Comparison of ENCODE assay signal across 10 mouse cellular contexts in genomic region chr11:32956993-32957392, GRCm38 (mm10).
DNase-seq lines count a peak whose midpoint lies in the region; ATAC-seq and TF ChIP-seq lines count a peak whose summit lies in the region.
"Had no signal": no experiment of that assay in that cellular context is flagged by ENCODE, and none has a peak within 500 bp of the region (broad histone marks: within the 10 kb centered on the region; RNA-seq: fewer than 3 reads in every experiment).

No protein-coding gene starts in this region.

- ATAC-seq in kidney, postnatal 0 days (replicated peaks; ENCODE audit: low FRiP score, low read depth) = no peak
- ATAC-seq in limb, embryonic 15.5 days (ENCODE audit: insufficient number of reproducible peaks, low FRiP score, low TSS enrichment, low read depth) = 0 out of 2 replicates have a peak, but pooled peaks have one; percentile 35

- H3K4me1 ChIP-seq in kidney, postnatal 0 days (replicated peaks; ENCODE audit: insufficient read depth, low read length) = no peaks in the 10 kb centered on the region
- peaks cover 12% of the 10 kb centered on the region; the same call in 1 of the 2 replicates for H3K4me1 ChIP-seq in limb, embryonic 15.5 days

- peak; percentile 85 for TF ChIP-seq CTCF in kidney, postnatal 0 days (IDR thresholded peaks at IDR 0.05; ENCODE audit: low read depth)

- H3K36me3 ChIP-seq in kidney, postnatal 0 days (ENCODE audit: insufficient read depth, low read length) = no peaks in the 10 kb centered on the region
- H3K36me3 ChIP-seq in limb, embryonic 15.5 days = no peaks in the 10 kb centered on the region
- H3K36me3 ChIP-seq: G1E; neural tube, embryonic 13.5 days had no signal

- H3K9ac ChIP-seq in kidney, postnatal 0 days (ENCODE audit: low read depth, low read length) = no peak overlapping the region
- no peak overlapping the region for H3K9ac ChIP-seq in limb, embryonic 15.5 days
- H3K9ac ChIP-seq: neural tube, embryonic 13.5 days had no signal

- no peaks in the 10 kb centered on the region for H3K9me3 ChIP-seq in kidney, postnatal 0 days (replicated peaks; ENCODE audit: low read length)
- H3K9me3 ChIP-seq in limb, embryonic 15.5 days = no peaks in the 10 kb centered on the region
- H3K9me3 ChIP-seq: G1E; neural tube, embryonic 13.5 days had no signal

- DNase-seq in left cerebral cortex, adult 18-20 months (ENCODE audit: low spot score in 2 of 2) = peak; percentile 46 to 58
- DNase-seq in left cerebral cortex, adult 11 months (ENCODE audit: low spot score) = no peak
- DNase-seq in cerebellum, adult 8-10 months = peak; percentile 86
- peak; percentile 15 to 37 for DNase-seq in frontal cortex, postnatal 10 days (ENCODE audit: low spot score in 2 of 2)
- DNase-seq in kidney, postnatal 0 days (ENCODE audit: low spot score) = peak; percentile 84
- DNase-seq in skeletal muscle tissue, adult 2 months (ENCODE audit: low read depth, low spot score) = peak; percentile 21
- DNase-seq in thymus, postnatal 10 days (ENCODE audit: low spot score in 2 of 2) = no peak

- H3K27ac ChIP-seq in kidney, postnatal 0 days = no peak overlapping the region
- H3K27ac ChIP-seq in limb, embryonic 15.5 days = no peak overlapping the region
- H3K27ac ChIP-seq: neural tube, embryonic 13.5 days had no signal

- H3K27me3 ChIP-seq in kidney, postnatal 0 days (ENCODE audit: insufficient read depth, low read length) = no peaks in the 10 kb centered on the region
- H3K27me3 ChIP-seq in limb, embryonic 15.5 days = no peaks in the 10 kb centered on the region

- H3K4me2 ChIP-seq in kidney, postnatal 0 days (ENCODE audit: low read length) = no peak overlapping the region
- H3K4me2 ChIP-seq in limb, embryonic 15.5 days = no peak overlapping the region
- H3K4me2 ChIP-seq: neural tube, embryonic 13.5 days had no signal

- no peak overlapping the region for H3K4me3 ChIP-seq in kidney, postnatal 0 days (replicated peaks; ENCODE audit: low read depth, low read length)
- no peak overlapping the region for H3K4me3 ChIP-seq in limb, embryonic 15.5 days
- H3K4me3 ChIP-seq: neural tube, embryonic 13.5 days had no signal

- 32% methylated on average over 7 of the region's 7 CpGs for WGBS in kidney, postnatal 0 days
- WGBS in limb, embryonic 15.5 days = 30% methylated on average over 7 of the region's 7 CpGs

Comparison
In these comparisons a context has a peak if more than half of its experiments do, and no peak if none do; other contexts are left out.
1. DNase-seq: peak in left cerebral cortex, adult 18-20 months (2 of 2), cerebellum, adult 8-10 months (single experiment), frontal cortex, postnatal 10 days (2 of 2), kidney, postnatal 0 days (single experiment) and skeletal muscle tissue, adult 2 months (single experiment); none in left cerebral cortex, adult 11 months (single experiment) and thymus, postnatal 10 days (0 of 2).